Mouse (Mus musculus): ENCODE data around the gene Tmem145. TPM values are rescaled to one million over a fixed set of nuclear protein-coding genes. Genes with fewer than 3 reads are reported as not detected.

Gene Tmem145
- polyA plus RNA-seq, 1 experiment = not detected

- TF ChIP-seq CTCF (IDR thresholded peaks at IDR 0.05; ENCODE audit: low read depth, low read length) (no peak), POLR2A (IDR thresholded peaks at IDR 0.05; ENCODE audit: borderline replicate concordance, low read depth, low read length) (no peak)
- Histone ChIP-seq H3K4me3 (ENCODE audit: insufficient read depth, low read length) (no peak overlapping the region), H3K27ac (ENCODE audit: insufficient read depth, low read depth, low read length) (no peak overlapping the region), H3K4me1 (ENCODE audit: control insufficient read depth, insufficient read depth, low read length) (0 out of 2 replicates have a peak, but pooled peaks cover 3% of the 10 kb centered on the region)
Measured at GRCm38 (mm10) chr7:25303685-25304006, 2.3 kb upstream of the Tmem145 start.

GRCm38 (mm10) chr7:25305481-25305880 lies 425 bp upstream of the Tmem145 start:
- Histone ChIP-seq H3K4me1 (ENCODE audit: control insufficient read depth, insufficient read depth, low read length) (0 out of 2 replicates have a peak, but pooled peaks cover 3% of the 10 kb centered on the region), H3K4me3 (ENCODE audit: insufficient read depth, low read length) (peak overlapping the region; percentile 60; the same call in 1 of the 2 replicates), H3K27ac (ENCODE audit: insufficient read depth, low read depth, low read length) (no peak overlapping the region)
- no peak for TF ChIP-seq POLR2A (IDR thresholded peaks at IDR 0.05; ENCODE audit: borderline replicate concordance, low read depth, low read length)
- TF ChIP-seq CTCF (IDR thresholded peaks at IDR 0.05; ENCODE audit: low read depth, low read length) = no peak

- no peak overlapping the region for H3K27ac ChIP-seq (ENCODE audit: insufficient read depth, low read depth, low read length)
- 0 out of 2 replicates have a peak, but pooled peaks cover 3% of the 10 kb centered on the region for H3K4me1 ChIP-seq (ENCODE audit: control insufficient read depth, insufficient read depth, low read length)
- no peak for TF ChIP-seq POLR2A (IDR thresholded peaks at IDR 0.05; ENCODE audit: borderline replicate concordance, low read depth, low read length)
- no peak overlapping the region for H3K4me3 ChIP-seq (ENCODE audit: insufficient read depth, low read length)
Measured at GRCm38 (mm10) chr7:25306614-25306996, 699 bp downstream of the Tmem145 start.

GRCm38 (mm10) chr7:25308702-25309318 lies 2.9 kb downstream of the Tmem145 start:
- Histone ChIP-seq H3K4me3 (ENCODE audit: insufficient read depth, low read length) (no peak overlapping the region), H3K27ac (ENCODE audit: insufficient read depth, low read depth, low read length) (no peak overlapping the region), H3K4me1 (ENCODE audit: control insufficient read depth, insufficient read depth, low read length) (0 out of 2 replicates have a peak, but pooled peaks cover 3% of the 10 kb centered on the region)
- no peak for TF ChIP-seq POLR2A (IDR thresholded peaks at IDR 0.05; ENCODE audit: borderline replicate concordance, low read depth, low read length)

GRCm38 (mm10) chr7:25309425-25309824 lies 3.5 kb downstream of the Tmem145 start:
- H3K4me3 ChIP-seq (ENCODE audit: insufficient read depth, low read length) = no peak overlapping the region
- H3K27ac ChIP-seq (ENCODE audit: insufficient read depth, low read depth, low read length) = no peak overlapping the region
- TF ChIP-seq CTCF (IDR thresholded peaks at IDR 0.05; ENCODE audit: low read depth, low read length) (no peak), POLR2A (IDR thresholded peaks at IDR 0.05; ENCODE audit: borderline replicate concordance, low read depth, low read length) (no peak)
- 0 out of 2 replicates have a peak, but pooled peaks cover 3% of the 10 kb centered on the region for H3K4me1 ChIP-seq (ENCODE audit: control insufficient read depth, insufficient read depth, low read length)

GRCm38 (mm10) chr7:25311193-25311592 lies 5.3 kb downstream of the Tmem145 start:
- Histone ChIP-seq H3K4me3 (ENCODE audit: insufficient read depth, low read length) (no peak overlapping the region), H3K27ac (ENCODE audit: insufficient read depth, low read depth, low read length) (no peak overlapping the region), H3K4me1 (ENCODE audit: control insufficient read depth, insufficient read depth, low read length) (peaks cover 5% of the 10 kb centered on the region)
- TF ChIP-seq CTCF (IDR thresholded peaks at IDR 0.05; ENCODE audit: low read depth, low read length) = no peak
- no peak for TF ChIP-seq POLR2A (IDR thresholded peaks at IDR 0.05; ENCODE audit: borderline replicate concordance, low read depth, low read length)

- Histone ChIP-seq H3K27ac (ENCODE audit: insufficient read depth, low read depth, low read length) (no peak overlapping the region), H3K4me3 (ENCODE audit: insufficient read depth, low read length) (no peak overlapping the region)
Measured at GRCm38 (mm10) chr7:25313325-25313724, 7.4 kb downstream of the Tmem145 start.

GRCm38 (mm10) chr7:25314606-25315305 lies 8.8 kb downstream of the Tmem145 start:
- H3K27ac ChIP-seq (ENCODE audit: insufficient read depth, low read depth, low read length) = no peak overlapping the region
- peak overlapping the region; percentile 48; the same call in 1 of the 2 replicates for H3K4me3 ChIP-seq (ENCODE audit: insufficient read depth, low read length)
- H3K4me1 ChIP-seq (ENCODE audit: control insufficient read depth, insufficient read depth, low read length) = peaks cover 11% of the 10 kb centered on the region
- TF ChIP-seq CTCF (IDR thresholded peaks at IDR 0.05; ENCODE audit: low read depth, low read length) (no peak), POLR2A (IDR thresholded peaks at IDR 0.05; ENCODE audit: borderline replicate concordance, low read depth, low read length) (no peak)

More at GRCm38 (mm10) chr7:25313325-25313724, 7.4 kb downstream of the Tmem145 start:
- peaks cover 11% of the 10 kb centered on the region for H3K4me1 ChIP-seq (ENCODE audit: control insufficient read depth, insufficient read depth, low read length)
- TF ChIP-seq CTCF (IDR thresholded peaks at IDR 0.05; ENCODE audit: low read depth, low read length) (no peak), POLR2A (IDR thresholded peaks at IDR 0.05; ENCODE audit: borderline replicate concordance, low read depth, low read length) (no peak)

- Histone ChIP-seq H3K4me1 (ENCODE audit: control insufficient read depth, insufficient read depth, low read length) (peaks cover 11% of the 10 kb centered on the region), H3K27ac (ENCODE audit: insufficient read depth, low read depth, low read length) (no peak overlapping the region), H3K4me3 (ENCODE audit: insufficient read depth, low read length) (peak overlapping the region; percentile 48)
- TF ChIP-seq POLR2A (IDR thresholded peaks at IDR 0.05; ENCODE audit: borderline replicate concordance, low read depth, low read length) (no peak), CTCF (IDR thresholded peaks at IDR 0.05; ENCODE audit: low read depth, low read length) (no peak)
Measured at GRCm38 (mm10) chr7:25315306-25316041, 9.6 kb downstream of the Tmem145 start.

Data from bone marrow macrophage, adult 2 months (primary cell).